Mouse (Mus musculus) heart, adult 2 months (tissue): ENCODE measurements around the gene Fndc4. TPM values are rescaled to one million over a fixed set of nuclear protein-coding genes. Genes with fewer than 3 reads are reported as not detected.

Source experiments
- DNase-seq, 2 experiments: peaks; one replicate each; pipeline ENCODE4 v3.0.0; 2021
- H3K27ac ChIP-seq: fragments of 200-600 bp; 2 replicates; pipeline ENCODE4 v1.8.1; 2022
- H3K27me3 ChIP-seq: fragments of 200-500 bp; 2 replicates; pipeline ENCODE4 v1.6.1; 2012; ENCODE audit warnings: mild to moderate bottlenecking, low read length, inconsistent platforms, mixed read lengths; ENCODE audit not compliant: control insufficient read depth, insufficient read depth
- H3K36me3 ChIP-seq: fragments of 200-500 bp; 2 replicates; pipeline ENCODE4 v1.6.1; 2012; ENCODE audit warnings: low read length, inconsistent platforms; ENCODE audit not compliant: control insufficient read depth, insufficient read depth
- H3K4me1 ChIP-seq: fragments of 200-500 bp; 2 replicates; pipeline ENCODE4 v1.6.1; 2011; ENCODE audit warnings: low read length; ENCODE audit not compliant: control insufficient read depth, insufficient read depth
- H3K4me3 ChIP-seq: fragments of 200-600 bp; 2 replicates; pipeline ENCODE4 v1.8.1; 2022
- H3K79me2 ChIP-seq: fragments of 200-500 bp; replicated peaks from 2 replicates; pipeline ENCODE4 v1.6.1; 2012; ENCODE audit warnings: mild to moderate bottlenecking, inconsistent platforms, low read length, moderate library complexity, mixed read lengths; ENCODE audit not compliant: control insufficient read depth, insufficient read depth
- H3K9ac ChIP-seq: fragments of 200-500 bp; 2 replicates; pipeline ENCODE4 v1.6.1; 2012; ENCODE audit warnings: low read depth, mild to moderate bottlenecking, control low read depth, inconsistent platforms, low read length, mixed read lengths
- CTCF ChIP-seq: fragments of 200-600 bp; IDR thresholded peaks from 2 replicates; pipeline ENCODE4 v1.8.1; 2022; ENCODE audit warnings: antibody characterized with exemption, mild to moderate bottlenecking, moderate library complexity
- EP300 ChIP-seq: fragments of 200-500 bp; IDR thresholded peaks from 2 replicates; pipeline ENCODE4 v1.6.1; 2011; ENCODE audit warnings: low read depth, low read length, control low read depth; ENCODE audit not compliant: insufficient read depth
- POLR2A ChIP-seq: fragments of 200-500 bp; IDR thresholded peaks from 2 replicates; pipeline ENCODE4 v1.6.1; 2011; ENCODE audit warnings: mild to moderate bottlenecking, low read depth, low read length, control low read depth; ENCODE audit not compliant: insufficient read depth
- WGBS: fragments of 180-500 bp; shearing (Covaris S2); methylation state at CpG from one replicate; pipeline ENCODE4 v1.1.7; 2018; 5-methylcytosine and 5-hydroxymethylcytosine counted together
- intact Hi-C: fragments of 180-260 bp; cut with DNase I; formaldehyde crosslinking; loops from one replicate; pipeline ENCODE4 v1.15.1; 2025
- polyA plus RNA-seq: library from polyadenylated mRNA; depleted of rRNA; stranded (reverse); fragments of >200 nt; gene quantifications from 2 replicates; pipeline ENCODE4 v1.2.3, GENCODE M21; 2012; rRNA removed
- total RNA-seq, 2 experiments: library from RNA; stranded (reverse); gene quantifications; 2 replicates each; pipeline ENCODE4 v1.2.3; 2021

The Fndc4 gene
- total and polyA plus RNA-seq, 3 experiments, result 2.7 to 7.3 (median 3.8) TPM

- Histone ChIP-seq H3K27me3 (no peaks in the 10 kb centered on the region), H3K9ac (no peak within 1 kb of the TSS), H3K4me1 (peaks cover 16% of the 10 kb centered on the region), H3K79me2 (no peaks in the 10 kb centered on the region), H3K4me3 (no peak within 1 kb of the TSS), H3K36me3 (peaks cover 18% of the 10 kb centered on the region), H3K27ac (no peak within 1 kb of the TSS)
- TF ChIP-seq POLR2A, result no peak
- intact Hi-C loops, result no loop called here
- DNase-seq, result no peak
- 55% methylated on average over 47 of the region's 47 CpGs for WGBS
Observed at GRCm38 (mm10) chr5:31251541-31252101, 44.3 kb downstream of the Fndc4 start, which contains the start of gene Krtcap3. Gene Krtcap3, plus strand, starts transcription at chr5:31251691.

GRCm38 (mm10) chr5:31250716-31251115 is 45.2 kb downstream of the Fndc4 start:
- H3K27ac ChIP-seq, result no peak overlapping the region
- H3K9ac ChIP-seq, result no peak overlapping the region
- peaks cover 16% of the 10 kb centered on the region for H3K4me1 ChIP-seq
- WGBS, result 66% methylated on average over 4 of the region's 4 CpGs
- H3K36me3 ChIP-seq, result peaks cover 19% of the 10 kb centered on the region
- no peaks in the 10 kb centered on the region; the same call in 1 of the 2 replicates for H3K79me2 ChIP-seq
- no peak overlapping the region for H3K4me3 ChIP-seq
- intact Hi-C loops, result no loop called here
- no peaks in the 10 kb centered on the region for H3K27me3 ChIP-seq
- no peak for DNase-seq
- TF ChIP-seq CTCF (no peak), EP300 (no peak), POLR2A (no peak)

Other genes starting within 250 kb of the Fndc4 start
- gene Atraid, start 247.8 kb downstream of the Fndc4 start, total RNA-seq, result 10 to 100 TPM; 44.2 to 45.6 TPM
- gene Atraid, start 247.8 kb downstream of the Fndc4 start, polyA plus RNA-seq, result 100 and 115 TPM in 2 replicates
- 10 to 100 TPM; 11.8 to 13.2 TPM for gene Slc5a6, start 247.2 kb downstream of the Fndc4 start, total RNA-seq
- gene Slc5a6, start 247.2 kb downstream of the Fndc4 start, polyA plus RNA-seq, result 25.5 and 29.1 TPM in 2 replicates
- gene Cad, start 241.3 kb downstream of the Fndc4 start, total RNA-seq, result 10 to 100 TPM; 11.0 to 14.0 TPM
- 18.5 TPM in 2 replicates for gene Cad, start 241.3 kb downstream of the Fndc4 start, polyA plus RNA-seq
- not detected for gene Dnajc5g, start 189.8 kb downstream of the Fndc4 start, total RNA-seq
- gene Dnajc5g, start 189.8 kb downstream of the Fndc4 start, polyA plus RNA-seq, result not detected in 2 replicates
- gene Slc30a3, start 187.8 kb downstream of the Fndc4 start, total RNA-seq, result under 1 TPM in 1 of 2 experiments, not detected in 1; 0.29 TPM
- 0.26 and 0.47 TPM in 2 replicates for gene Slc30a3, start 187.8 kb downstream of the Fndc4 start, polyA plus RNA-seq
- 100 to 1,000 TPM; 250 to 368 TPM for gene Trim54, start 179.4 kb downstream of the Fndc4 start, total RNA-seq
- 186 and 219 TPM in 2 replicates for gene Trim54, start 179.4 kb downstream of the Fndc4 start, polyA plus RNA-seq
- gene Ucn, start 157.3 kb downstream of the Fndc4 start, total RNA-seq, result not detected
- gene Ucn, start 157.3 kb downstream of the Fndc4 start, polyA plus RNA-seq, result not detected in 2 replicates
- 10 to 100 TPM; 46.8 to 50.6 TPM for gene Mpv17, start 141.8 kb downstream of the Fndc4 start, total RNA-seq
- 183 and 278 TPM in 2 replicates for gene Mpv17, start 141.8 kb downstream of the Fndc4 start, polyA plus RNA-seq
- under 1 TPM; 0.55 to 0.81 TPM for gene Gm29609, start 116.2 kb downstream of the Fndc4 start, total RNA-seq
- 2.4 and 2.5 TPM in 2 replicates for gene Gm29609, start 116.2 kb downstream of the Fndc4 start, polyA plus RNA-seq
- gene Gtf3c2, start 115.9 kb downstream of the Fndc4 start, total RNA-seq, result 10 to 100 TPM; 27.4 to 32.3 TPM
- 34.8 and 56.2 TPM in 2 replicates for gene Gtf3c2, start 115.9 kb downstream of the Fndc4 start, polyA plus RNA-seq
- 10 to 100 TPM; 58.1 to 63.2 TPM for gene Snx17, start 102.9 kb downstream of the Fndc4 start, total RNA-seq
- gene Snx17, start 102.9 kb downstream of the Fndc4 start, polyA plus RNA-seq, result 66.8 and 85.1 TPM in 2 replicates
- gene Eif2b4, start 102.7 kb downstream of the Fndc4 start, total RNA-seq, result 10 to 100 TPM; 48.0 to 50.8 TPM
- gene Eif2b4, start 102.7 kb downstream of the Fndc4 start, polyA plus RNA-seq, result 61.3 and 88.9 TPM in 2 replicates
- gene Zfp513, start 93.8 kb downstream of the Fndc4 start, total RNA-seq, result 1 to 10 TPM; 6.6 to 8.1 TPM
- 12.7 and 14.2 TPM in 2 replicates for gene Zfp513, start 93.8 kb downstream of the Fndc4 start, polyA plus RNA-seq
- gene Ppm1g, start 75.4 kb downstream of the Fndc4 start, total RNA-seq, result 10 to 100 TPM; 51.1 to 60.8 TPM
- 26.6 and 35.1 TPM in 2 replicates for gene Ppm1g, start 75.4 kb downstream of the Fndc4 start, polyA plus RNA-seq
- 10 to 100 TPM; 75.9 to 80.3 TPM for gene Nrbp1, start 55.2 kb downstream of the Fndc4 start, total RNA-seq
- 151 and 165 TPM in 2 replicates for gene Nrbp1, start 55.2 kb downstream of the Fndc4 start, polyA plus RNA-seq
- gene Gm9970, start 54.8 kb downstream of the Fndc4 start, total RNA-seq, result not detected
- 0.31 TPM in 1 of 2 replicates, not detected in the other for gene Gm9970, start 54.8 kb downstream of the Fndc4 start, polyA plus RNA-seq
- gene Krtcap3, start 44.4 kb downstream of the Fndc4 start, total RNA-seq, result 1 to 10 TPM; 1.2 to 1.5 TPM
- gene Krtcap3, start 44.4 kb downstream of the Fndc4 start, polyA plus RNA-seq, result 6.4 and 7.2 TPM in 2 replicates
- 10 to 100 TPM; 37.2 to 42.9 TPM for gene Ift172, start 5.0 kb downstream of the Fndc4 start, total RNA-seq
- gene Ift172, start 5.0 kb downstream of the Fndc4 start, polyA plus RNA-seq, result 28.0 and 30.2 TPM in 2 replicates
- not detected for gene Gckr, start 1.4 kb upstream of the Fndc4 start, total RNA-seq
- 0.32 TPM in 1 of 2 replicates, not detected in the other for gene Gckr, start 1.4 kb upstream of the Fndc4 start, polyA plus RNA-seq
- gene Zfp512, start 156.4 kb upstream of the Fndc4 start, total RNA-seq, result 10 to 100 TPM; 23.7 to 25.1 TPM
- gene Zfp512, start 156.4 kb upstream of the Fndc4 start, polyA plus RNA-seq, result 12.7 and 17.9 TPM in 2 replicates
- gene 4930548H24Rik, start 189.7 kb upstream of the Fndc4 start, total RNA-seq, result not detected
- not detected in 2 replicates for gene 4930548H24Rik, start 189.7 kb upstream of the Fndc4 start, polyA plus RNA-seq
- 10 to 100 TPM; 23.1 TPM for gene Gpn1, start 198.7 kb upstream of the Fndc4 start, total RNA-seq
- gene Gpn1, start 198.7 kb upstream of the Fndc4 start, polyA plus RNA-seq, result 12.9 and 15.3 TPM in 2 replicates
- 10 to 100 TPM; 20.8 to 22.6 TPM for gene Slc4a1ap, start 230.9 kb upstream of the Fndc4 start, total RNA-seq
- gene Slc4a1ap, start 230.9 kb upstream of the Fndc4 start, polyA plus RNA-seq, result 7.5 and 13.1 TPM in 2 replicates
- gene Supt7l, start 231.7 kb upstream of the Fndc4 start, total RNA-seq, result 10 to 100 TPM; 13.3 to 14.6 TPM
- 11.2 and 14.4 TPM in 2 replicates for gene Supt7l, start 231.7 kb upstream of the Fndc4 start, polyA plus RNA-seq